Comparison of ENCODE assay signal across 8 mouse cellular contexts in the genomic region with DNA sequence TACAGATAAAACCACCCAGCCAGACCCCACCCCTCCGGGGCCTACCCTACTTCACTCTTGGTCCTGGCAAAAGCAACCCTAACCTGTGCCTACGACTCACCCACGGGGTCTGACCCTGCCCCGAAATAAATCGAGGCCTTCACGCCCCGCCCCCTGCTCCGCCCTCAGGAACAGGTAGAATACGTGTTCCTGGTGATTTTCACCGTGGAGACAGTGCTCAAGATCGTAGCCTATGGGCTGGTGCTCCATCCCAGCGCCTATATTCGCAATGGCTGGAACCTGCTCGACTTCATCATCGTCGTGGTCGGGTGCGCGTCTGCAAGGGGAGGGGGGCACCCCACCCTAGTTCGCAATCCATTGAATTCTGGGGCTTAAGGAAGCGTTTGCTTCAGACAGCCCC. TPM values are rescaled to one million over a fixed set of nuclear protein-coding genes. Genes with fewer than 3 reads are reported as not detected.
DNase-seq lines count a peak whose midpoint lies in the region; ATAC-seq and TF ChIP-seq lines count a peak whose summit lies in the region.

No protein-coding gene starts in this region.

- H3K9me3 ChIP-seq in forebrain, postnatal 0 days (ENCODE audit: low read length), result no peaks in the 10 kb centered on the region
- no peaks in the 10 kb centered on the region for H3K9me3 ChIP-seq in midbrain, embryonic 13.5 days

- H3K27ac ChIP-seq in forebrain, postnatal 0 days (ENCODE audit: low read depth, low read length), result peak overlapping the region; percentile 67; the same call in 1 of the 2 replicates
- H3K27ac ChIP-seq in midbrain, embryonic 13.5 days, result no peak overlapping the region

- no peaks in the 10 kb centered on the region for H3K36me3 ChIP-seq in forebrain, postnatal 0 days (ENCODE audit: insufficient read depth)
- H3K36me3 ChIP-seq in midbrain, embryonic 13.5 days, result no peaks in the 10 kb centered on the region

- peak overlapping the region; percentile 67 for H3K4me2 ChIP-seq in forebrain, postnatal 0 days (ENCODE audit: low read depth)
- H3K4me2 ChIP-seq in midbrain, embryonic 13.5 days (replicated peaks), result peak overlapping the region; percentile 63

- peak overlapping the region; percentile 57 for H3K9ac ChIP-seq in forebrain, postnatal 0 days
- peak overlapping the region; percentile 65 for H3K9ac ChIP-seq in midbrain, embryonic 13.5 days (replicated peaks)

- H3K27me3 ChIP-seq in forebrain, postnatal 0 days (ENCODE audit: insufficient read depth, low read length), result no peaks in the 10 kb centered on the region
- no peaks in the 10 kb centered on the region for H3K27me3 ChIP-seq in midbrain, embryonic 13.5 days

- no peak for TF ChIP-seq CTCF in forebrain, postnatal 0 days (IDR thresholded peaks at IDR 0.05; ENCODE audit: low read depth)

- intact Hi-C loops in gastrocnemius, postnatal 14 days (cut with DNase I; ENCODE audit: low total_unique reads), result no loop called here

- 29% methylated on average over 21 of the region's 21 CpGs for WGBS in forebrain, postnatal 0 days
- 23% methylated on average over 21 of the region's 21 CpGs for WGBS in midbrain, embryonic 13.5 days

- ATAC-seq in forebrain, postnatal 0 days, result peak; percentile 64
- peak; percentile 22; the same call in 1 of the 2 replicates for ATAC-seq in midbrain, embryonic 13.5 days
- no peak for ATAC-seq in inflammation-experienced regulatory T-cells, adult 6 months

- DNase-seq in layer of hippocampus, adult 11-12 months (ENCODE audit: low spot score), result peak; percentile 5
- DNase-seq in layer of hippocampus, adult 9-10 months (ENCODE audit: low spot score), result no peak
- peak; percentile 57 for DNase-seq in cerebellum, adult 9-10 months
- peak; percentile 42 for DNase-seq in forebrain, postnatal 0 days
- no peak for DNase-seq in urinary bladder, postnatal 14 days (ENCODE audit: low spot score)
- no peak for DNase-seq in gastrocnemius, postnatal 14 days

- no peaks in the 10 kb centered on the region for H3K4me1 ChIP-seq in forebrain, postnatal 0 days (ENCODE audit: insufficient read depth)
- no peaks in the 10 kb centered on the region for H3K4me1 ChIP-seq in midbrain, embryonic 13.5 days (replicated peaks)

- H3K4me3 ChIP-seq in forebrain, postnatal 0 days (ENCODE audit: low read depth, low read length), result peak overlapping the region; percentile 40
- peak overlapping the region; percentile 39 for H3K4me3 ChIP-seq in midbrain, embryonic 13.5 days (replicated peaks)

RNA-seq across cellular contexts. Expression of gene Cacna1f, which starts 3.2 kb away (rescaled TPM):
- 0.10 and 0.23 TPM in 2 replicates for total RNA-seq in forebrain, postnatal 0 days (2014; rRNA removed)
- 0.06 and 0.10 TPM in 2 replicates for polyA plus RNA-seq in forebrain, postnatal 0 days (2015; fragmentation: Nextera tagmentation; extraction: Ambion mirVana)
- 0.17 TPM in 1 of 2 replicates, not detected in the other for polyA plus RNA-seq in midbrain, embryonic 13.5 days (2015; fragmentation: Nextera tagmentation; extraction: Ambion mirVana)
- not detected for polyA plus RNA-seq in inflammation-experienced regulatory T-cells, adult 6 months (2017; shearing (Covaris generic))
- total RNA-seq in gastrocnemius, postnatal 14 days (2021), result not detected

RNA-seq across cellular contexts. Expression of gene Ccdc22, which starts 4.7 kb away (rescaled TPM):
- 36.4 and 36.7 TPM in 2 replicates for total RNA-seq in forebrain, postnatal 0 days (2014; rRNA removed)
- polyA plus RNA-seq in forebrain, postnatal 0 days (2015; fragmentation: Nextera tagmentation; extraction: Ambion mirVana), result 25.8 and 27.5 TPM in 2 replicates
- 30.4 and 30.8 TPM in 2 replicates for polyA plus RNA-seq in midbrain, embryonic 13.5 days (2015; fragmentation: Nextera tagmentation; extraction: Ambion mirVana)
- polyA plus RNA-seq in inflammation-experienced regulatory T-cells, adult 6 months (2017; shearing (Covaris generic)), result 10 to 100 TPM in 1 of 3 experiments, 1 to 10 TPM in 2; 6.3 to 12.1 (median 8.4) TPM
- total RNA-seq in gastrocnemius, postnatal 14 days (2021), result 10 to 100 TPM; 10.2 to 10.9 TPM

RNA-seq across cellular contexts. Expression of gene Syp, which starts 28.2 kb away (rescaled TPM):
- total RNA-seq in forebrain, postnatal 0 days (2014; rRNA removed), result 321 and 330 TPM in 2 replicates
- 190 and 242 TPM in 2 replicates for polyA plus RNA-seq in forebrain, postnatal 0 days (2015; fragmentation: Nextera tagmentation; extraction: Ambion mirVana)
- polyA plus RNA-seq in midbrain, embryonic 13.5 days (2015; fragmentation: Nextera tagmentation; extraction: Ambion mirVana), result 87.9 and 88.4 TPM in 2 replicates
- 1 to 10 TPM; 1.8 to 7.0 (median 7.0) TPM for polyA plus RNA-seq in inflammation-experienced regulatory T-cells, adult 6 months (2017; shearing (Covaris generic))
- total RNA-seq in gastrocnemius, postnatal 14 days (2021), result 1 to 10 TPM in 1 of 2 experiments, under 1 TPM in 1; 0.86 to 1.4 TPM

RNA-seq across cellular contexts. Expression of gene Ppp1r3f, which starts 36.0 kb away (rescaled TPM):
- 15.5 and 23.7 TPM in 2 replicates for total RNA-seq in forebrain, postnatal 0 days (2014; rRNA removed)
- polyA plus RNA-seq in forebrain, postnatal 0 days (2015; fragmentation: Nextera tagmentation; extraction: Ambion mirVana), result 4.6 and 7.3 TPM in 2 replicates
- 4.3 and 5.1 TPM in 2 replicates for polyA plus RNA-seq in midbrain, embryonic 13.5 days (2015; fragmentation: Nextera tagmentation; extraction: Ambion mirVana)
- polyA plus RNA-seq in inflammation-experienced regulatory T-cells, adult 6 months (2017; shearing (Covaris generic)), result 1 to 10 TPM; 3.8 to 6.3 (median 5.2) TPM
- total RNA-seq in gastrocnemius, postnatal 14 days (2021), result 1 to 10 TPM; 1.0 to 2.5 TPM

RNA-seq across cellular contexts. Expression of gene Foxp3, which starts 36.6 kb away (rescaled TPM):
- total RNA-seq in forebrain, postnatal 0 days (2014; rRNA removed), result 0.23 TPM in 1 of 2 replicates, not detected in the other
- polyA plus RNA-seq in forebrain, postnatal 0 days (2015; fragmentation: Nextera tagmentation; extraction: Ambion mirVana), result 0.11 and 0.23 TPM in 2 replicates
- polyA plus RNA-seq in midbrain, embryonic 13.5 days (2015; fragmentation: Nextera tagmentation; extraction: Ambion mirVana), result 0.11 and 0.30 TPM in 2 replicates
- 10 to 100 TPM; 17.9 to 43.3 (median 29.6) TPM for polyA plus RNA-seq in inflammation-experienced regulatory T-cells, adult 6 months (2017; shearing (Covaris generic))
- under 1 TPM in 1 of 2 experiments, not detected in 1; 0.16 TPM for total RNA-seq in gastrocnemius, postnatal 14 days (2021)

Comparison
In these comparisons a context has a peak if more than half of its experiments do, and no peak if none do; other contexts are left out.
1. DNase-seq: peak in layer of hippocampus, adult 11-12 months (single experiment), cerebellum, adult 9-10 months (single experiment) and forebrain, postnatal 0 days (single experiment); none in layer of hippocampus, adult 9-10 months (single experiment), urinary bladder, postnatal 14 days (single experiment) and gastrocnemius, postnatal 14 days (single experiment).
2. RNA of gene Syp, which starts 28.2 kb away (polyA plus RNA-seq): 190 to 242 TPM in forebrain, postnatal 0 days and 87.9 to 88.4 TPM in midbrain, embryonic 13.5 days; 1.8 to 7.0 TPM in inflammation-experienced regulatory T-cells, adult 6 months; every median in the first group is over 10 times any median in the second.